Mouse (Mus musculus) ES-E14 (cell line): ENCODE measurements around the gene Hebp1.

Experiments used
- CHD2 ChIP-seq: IDR thresholded peaks from 2 replicates; pipeline ENCODE4 v1.6.1; 2014; ENCODE audit warnings: mild to moderate bottlenecking, low read depth, low read length, inconsistent platforms
- HCFC1 ChIP-seq: IDR thresholded peaks from 2 replicates; pipeline ENCODE4 v1.6.1; 2012; ENCODE audit warnings: low read length, inconsistent platforms, borderline replicate concordance; ENCODE audit not compliant: insufficient read depth
- MAFK ChIP-seq: IDR thresholded peaks from 2 replicates; pipeline ENCODE4 v1.6.1; 2014; ENCODE audit warnings: mild to moderate bottlenecking, low read depth, low read length, inconsistent platforms; ENCODE audit not compliant: insufficient read depth

GRCm38 (mm10) chr6:135228465-135228941 lies 30.7 kb upstream of the Hebp1 start:
- TF ChIP-seq HCFC1 (no peak), MAFK (no peak), CHD2 (no peak)
